8 mouse cellular contexts compared by ENCODE assay signal in the genomic region with DNA sequence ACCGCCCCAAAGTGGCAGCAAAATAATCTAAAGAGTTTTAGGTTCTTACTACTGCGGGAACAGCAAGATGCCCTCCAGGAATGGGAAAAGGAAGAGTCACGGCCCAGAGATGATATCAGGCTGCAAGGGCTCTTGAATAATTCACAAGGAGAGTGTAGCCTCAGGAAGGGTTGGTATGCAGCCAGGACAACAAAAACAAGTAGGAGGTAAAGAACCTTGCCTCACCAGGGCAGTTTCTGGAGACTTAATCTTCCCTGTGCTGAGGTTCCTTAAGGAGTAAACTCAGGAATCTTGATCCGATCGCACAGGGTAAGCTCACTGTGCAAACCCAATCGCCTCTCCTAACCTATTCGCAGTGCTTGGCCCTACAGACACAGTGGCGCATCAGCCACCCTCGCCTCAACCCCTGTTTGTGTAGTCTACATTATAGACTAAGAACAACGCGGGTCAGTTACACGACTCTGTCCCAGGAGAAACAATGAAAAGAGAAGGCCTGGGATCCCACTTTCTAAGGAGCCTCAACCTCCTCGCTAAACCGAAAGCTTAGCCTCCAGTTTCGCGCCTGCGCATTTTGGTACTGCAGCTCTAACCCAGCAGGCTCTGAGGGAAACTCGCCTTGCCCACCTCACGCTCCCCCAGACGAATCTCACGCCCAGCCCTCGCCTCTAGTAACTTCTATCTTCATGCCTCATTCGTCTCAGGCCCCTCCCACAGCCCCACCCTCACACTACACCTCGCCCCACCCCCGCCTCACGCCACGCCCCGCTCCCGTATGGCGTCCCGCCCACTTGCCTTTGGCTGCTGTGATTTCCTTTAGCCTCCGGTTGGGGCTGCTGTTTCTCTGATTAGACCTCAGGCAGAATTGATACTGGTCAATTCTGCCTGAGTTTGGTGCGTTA. TPM values are rescaled to one million over a fixed set of nuclear protein-coding genes. Genes with fewer than 3 reads are reported as not detected.
A peak's percentile ranks its signal among the peaks of the same experiment; 100 is the strongest.
DNase-seq lines count a peak whose midpoint lies in the region; ATAC-seq lines count a peak whose summit lies in the region.

No protein-coding gene starts in this region.

- ATAC-seq in erythroid progenitor cell, adult 5-6 weeks (replicated peaks; ENCODE audit: low FRiP score, poor library complexity, severe bottlenecking): peak; percentile 99
- ATAC-seq in heart, embryonic 12.5 days (ENCODE audit: insufficient number of reproducible peaks, low FRiP score): peak; percentile 96
- ATAC-seq in liver, embryonic 13.5 days (ENCODE audit: low read depth): peak; percentile 95
- ATAC-seq in stomach, embryonic 16.5 days (ENCODE audit: insufficient read depth, low FRiP score): peak; percentile 99

- no peaks in the 10 kb centered on the region for H3K9me3 ChIP-seq in heart, embryonic 12.5 days (replicated peaks)
- no peaks in the 10 kb centered on the region for H3K9me3 ChIP-seq in liver, embryonic 13.5 days (replicated peaks)
- no peaks in the 10 kb centered on the region for H3K9me3 ChIP-seq in stomach, embryonic 16.5 days (replicated peaks; ENCODE audit: control insufficient read depth, low read length)

- peaks cover 9% of the 10 kb centered on the region for H3K4me1 ChIP-seq in heart, embryonic 12.5 days (replicated peaks)
- peaks cover 21% of the 10 kb centered on the region for H3K4me1 ChIP-seq in liver, embryonic 13.5 days (replicated peaks)
- peaks cover 8% of the 10 kb centered on the region for H3K4me1 ChIP-seq in stomach, embryonic 16.5 days (ENCODE audit: control insufficient read depth, insufficient read depth, low read length)

- peak; percentile 93 for DNase-seq in CD4-positive helper T cell, adult 2 months (ENCODE audit: low read depth, low spot score)
- DNase-seq in brain, embryonic 18.5 days (ENCODE audit: low read depth, low spot score): peak; percentile 76
- peak; percentile 97 for DNase-seq in kidney, postnatal 10 days
- DNase-seq in liver, embryonic 13.5 days: peak; percentile 80
- DNase-seq in neural tube, embryonic 10.5 days (ENCODE audit: extremely low spot score, low spot score): peak; percentile 93

- peak overlapping the region; percentile 46 for H3K4me3 ChIP-seq in heart, embryonic 12.5 days
- H3K4me3 ChIP-seq in liver, embryonic 13.5 days (replicated peaks): peak overlapping the region; percentile 61
- H3K4me3 ChIP-seq in stomach, embryonic 16.5 days (replicated peaks; ENCODE audit: low read length): peak overlapping the region; percentile 49

- no peaks in the 10 kb centered on the region for H3K36me3 ChIP-seq in heart, embryonic 12.5 days
- H3K36me3 ChIP-seq in liver, embryonic 13.5 days: no peaks in the 10 kb centered on the region
- no peaks in the 10 kb centered on the region for H3K36me3 ChIP-seq in stomach, embryonic 16.5 days (ENCODE audit: control insufficient read depth, insufficient read depth, low read length)

- H3K4me2 ChIP-seq in heart, embryonic 12.5 days: peak overlapping the region; percentile 75
- peak overlapping the region; percentile 84 for H3K4me2 ChIP-seq in liver, embryonic 13.5 days
- H3K4me2 ChIP-seq in stomach, embryonic 16.5 days (ENCODE audit: low read depth, low read length): peak overlapping the region; percentile 66

- no peaks in the 10 kb centered on the region for H3K27me3 ChIP-seq in heart, embryonic 12.5 days (replicated peaks)
- peaks cover 14% of the 10 kb centered on the region; the same call in 1 of the 2 replicates for H3K27me3 ChIP-seq in liver, embryonic 13.5 days
- no peaks in the 10 kb centered on the region for H3K27me3 ChIP-seq in stomach, embryonic 16.5 days (ENCODE audit: control insufficient read depth, insufficient read depth, low read length)

- peak overlapping the region; percentile 27 for H3K27ac ChIP-seq in heart, embryonic 12.5 days (ENCODE audit: poor library complexity, severe bottlenecking)
- H3K27ac ChIP-seq in liver, embryonic 13.5 days: peak overlapping the region; percentile 71
- peak overlapping the region; percentile 77 for H3K27ac ChIP-seq in stomach, embryonic 16.5 days (ENCODE audit: low read length)

- H3K9ac ChIP-seq in heart, embryonic 12.5 days: peak overlapping the region; percentile 69
- H3K9ac ChIP-seq in liver, embryonic 13.5 days: peak overlapping the region; percentile 69
- H3K9ac ChIP-seq in stomach, embryonic 16.5 days (ENCODE audit: low read length): peak overlapping the region; percentile 78

- WGBS in heart, embryonic 12.5 days: 7% methylated on average over 33 of the region's 33 CpGs
- WGBS in liver, embryonic 13.5 days (ENCODE audit: insufficient replicate concordance): 6% methylated on average over 33 of the region's 33 CpGs
- WGBS in stomach, embryonic 16.5 days: 7% methylated on average over 33 of the region's 33 CpGs

RNA-seq across cellular contexts. Expression of a gene that starts 6.5 kb away (rescaled TPM):
- 27.4 and 36.5 TPM in 2 replicates for total RNA-seq in erythroid progenitor cell, adult 5-6 weeks (2015; ENCODE audit: low replicate concordance)
- total RNA-seq in erythroid progenitor cell, adult 5-6 weeks (2017; ENCODE audit: low replicate concordance): 16.8 and 18.1 TPM in 2 replicates
- polyA plus RNA-seq in heart, embryonic 12.5 days (2016; fragmentation: Nextera tagmentation; extraction: Ambion mirVana): 37.1 and 38.0 TPM in 2 replicates
- 21.7 and 23.7 TPM in 2 replicates for polyA plus RNA-seq in liver, embryonic 13.5 days (2015; fragmentation: Nextera tagmentation; extraction: Ambion mirVana)
- polyA plus RNA-seq in stomach, embryonic 16.5 days (2015; fragmentation: Nextera tagmentation; extraction: Ambion mirVana): 55.4 and 63.9 TPM in 2 replicates

RNA-seq across cellular contexts. Expression of a gene that starts 13.3 kb away (rescaled TPM):
- 5.0 and 5.4 TPM in 2 replicates for total RNA-seq in erythroid progenitor cell, adult 5-6 weeks (2015; ENCODE audit: low replicate concordance)
- 2.6 TPM in 1 of 2 replicates, not detected in the other for total RNA-seq in erythroid progenitor cell, adult 5-6 weeks (2017; ENCODE audit: low replicate concordance)
- polyA plus RNA-seq in heart, embryonic 12.5 days (2016; fragmentation: Nextera tagmentation; extraction: Ambion mirVana): 15.4 and 15.6 TPM in 2 replicates
- 2.8 and 3.9 TPM in 2 replicates for polyA plus RNA-seq in liver, embryonic 13.5 days (2015; fragmentation: Nextera tagmentation; extraction: Ambion mirVana)
- polyA plus RNA-seq in stomach, embryonic 16.5 days (2015; fragmentation: Nextera tagmentation; extraction: Ambion mirVana): 22.0 and 23.9 TPM in 2 replicates

RNA-seq across cellular contexts. Expression of a gene that starts 18.8 kb away (rescaled TPM):
- total RNA-seq in erythroid progenitor cell, adult 5-6 weeks (2015; ENCODE audit: low replicate concordance): not detected in 2 replicates
- not detected in 2 replicates for total RNA-seq in erythroid progenitor cell, adult 5-6 weeks (2017; ENCODE audit: low replicate concordance)
- 16.2 and 18.7 TPM in 2 replicates for polyA plus RNA-seq in heart, embryonic 12.5 days (2016; fragmentation: Nextera tagmentation; extraction: Ambion mirVana)
- 1.0 and 1.5 TPM in 2 replicates for polyA plus RNA-seq in liver, embryonic 13.5 days (2015; fragmentation: Nextera tagmentation; extraction: Ambion mirVana)
- 38.8 and 45.2 TPM in 2 replicates for polyA plus RNA-seq in stomach, embryonic 16.5 days (2015; fragmentation: Nextera tagmentation; extraction: Ambion mirVana)

RNA-seq across cellular contexts. Expression of a gene that starts 19.0 kb away (rescaled TPM):
- 19.3 and 33.9 TPM in 2 replicates for total RNA-seq in erythroid progenitor cell, adult 5-6 weeks (2015; ENCODE audit: low replicate concordance)
- total RNA-seq in erythroid progenitor cell, adult 5-6 weeks (2017; ENCODE audit: low replicate concordance): 3.6 and 8.0 TPM in 2 replicates
- 88.8 and 92.5 TPM in 2 replicates for polyA plus RNA-seq in heart, embryonic 12.5 days (2016; fragmentation: Nextera tagmentation; extraction: Ambion mirVana)
- 67.4 and 72.1 TPM in 2 replicates for polyA plus RNA-seq in liver, embryonic 13.5 days (2015; fragmentation: Nextera tagmentation; extraction: Ambion mirVana)
- polyA plus RNA-seq in stomach, embryonic 16.5 days (2015; fragmentation: Nextera tagmentation; extraction: Ambion mirVana): 104 and 113 TPM in 2 replicates

RNA-seq across cellular contexts. Expression of a gene that starts 30.7 kb away (rescaled TPM):
- total RNA-seq in erythroid progenitor cell, adult 5-6 weeks (2015; ENCODE audit: low replicate concordance): 8.6 and 21.0 TPM in 2 replicates
- 14.5 and 15.8 TPM in 2 replicates for total RNA-seq in erythroid progenitor cell, adult 5-6 weeks (2017; ENCODE audit: low replicate concordance)
- polyA plus RNA-seq in heart, embryonic 12.5 days (2016; fragmentation: Nextera tagmentation; extraction: Ambion mirVana): 123 and 127 TPM in 2 replicates
- polyA plus RNA-seq in liver, embryonic 13.5 days (2015; fragmentation: Nextera tagmentation; extraction: Ambion mirVana): 152 and 155 TPM in 2 replicates
- polyA plus RNA-seq in stomach, embryonic 16.5 days (2015; fragmentation: Nextera tagmentation; extraction: Ambion mirVana): 172 and 177 TPM in 2 replicates

Comparison
In these comparisons a context has a peak if more than half of its experiments do, and no peak if none do; other contexts are left out.
1. Peak in every context shown above with its lines: DNase-seq, ATAC-seq, H3K4me3 ChIP-seq and H3K27ac ChIP-seq.
2. H3K27ac ChIP-seq: peak in every context shown above with its lines; median percentile 77 in stomach, embryonic 16.5 days; 71 in liver, embryonic 13.5 days; 27 in heart, embryonic 12.5 days.